Mouse (Mus musculus): ENCODE measurements around the gene Tab1.

GRCm38 (mm10) chr15:80146153-80146552 is 13.2 kb downstream of the Tab1 start:
- TF ChIP-seq CTCF (IDR thresholded peaks at IDR 0.05; ENCODE audit: low read depth): no peak
- TF ChIP-seq EP300 (IDR thresholded peaks at IDR 0.05; ENCODE audit: low read depth): no peak

Data from liver, embryonic 14.5 days (tissue).